Mouse (Mus musculus) regulatory T cell (primary cell): ENCODE measurements around the gene Rpl21.

ENCODE experiments used
- in situ Hi-C: fragments of 300-600 bp; cut with MboI, MseI; formaldehyde crosslinking; loops from one replicate; pipeline ENCODE4 v1.15.1; 2025; ENCODE audit warnings: high pct_unique_total_duplicates

The Rpl21 gene

DNA sequence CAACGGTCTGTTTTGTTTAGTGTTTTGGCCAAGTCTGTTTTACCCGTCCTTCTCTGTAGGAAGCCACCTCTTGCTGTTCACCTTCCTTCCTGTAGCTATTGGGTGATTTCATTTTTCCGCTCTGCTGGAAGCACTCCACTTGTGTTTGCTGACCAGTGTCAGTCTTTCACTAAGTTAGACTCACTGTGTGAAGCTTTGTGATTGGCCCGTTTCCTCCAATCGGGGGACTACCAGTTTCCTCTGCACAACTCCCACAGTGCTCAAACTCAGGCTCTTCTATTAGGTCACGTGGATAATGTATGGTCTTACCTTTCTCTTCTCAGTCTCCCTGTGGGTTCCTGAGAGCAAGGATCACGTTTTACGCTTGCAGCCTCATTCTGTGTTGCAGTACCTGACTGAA lies 3.2 kb upstream of the Rpl21 start:
- in situ Hi-C loops, result no loop called here

DNA sequence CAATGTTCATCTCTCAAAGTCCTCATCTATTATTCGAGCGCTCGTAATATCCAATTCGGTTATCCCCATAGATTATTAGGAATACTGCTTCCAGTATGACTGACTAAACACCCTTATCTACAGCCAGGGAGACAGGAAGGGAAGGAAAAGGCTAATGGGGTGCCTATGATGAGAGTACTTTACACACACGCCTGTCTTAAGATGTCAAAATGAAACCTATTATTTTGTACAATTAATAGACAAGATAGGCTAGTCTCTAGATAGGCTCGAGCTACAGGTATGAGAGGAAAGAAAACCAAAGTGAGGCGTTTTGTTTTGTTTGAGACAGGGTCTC lies 288 bp upstream of the Rpl21 start:
- in situ Hi-C loops, result loop anchor here (10.0 kb wide), 1 partner anchor 242 kb away; the partner anchor contains the start of genes Lnx2 and Polr1d

DNA sequence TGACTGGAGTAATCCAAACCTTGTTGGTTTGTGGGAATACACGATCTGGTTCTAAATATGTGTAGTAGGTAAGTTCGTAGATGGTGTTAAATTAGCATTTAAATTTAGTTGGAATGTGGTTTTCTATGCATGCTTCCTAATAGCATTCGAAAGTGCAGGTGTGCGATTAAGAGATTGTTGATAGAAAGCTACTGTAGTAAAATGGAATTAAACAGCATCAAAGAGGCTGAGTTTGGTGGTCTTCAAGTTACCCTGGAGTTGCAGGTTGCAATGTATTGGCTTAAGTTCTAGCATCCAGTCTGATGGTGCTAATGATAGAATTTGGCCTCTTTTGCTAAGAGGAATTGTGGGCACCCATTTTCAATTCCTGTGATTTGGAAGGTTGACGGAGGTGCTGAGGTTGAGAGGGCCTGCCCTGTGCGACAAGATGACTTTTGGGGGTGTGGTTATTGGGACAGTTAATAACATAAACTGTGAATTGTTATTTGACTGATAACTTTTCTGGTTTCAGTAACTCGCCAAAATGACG lies 1.0 kb downstream of the Rpl21 start:
- in situ Hi-C loops, result loop anchor here (10.0 kb wide), 1 partner anchor 241 kb away; the partner anchor contains the start of genes Lnx2 and Polr1d

DNA sequence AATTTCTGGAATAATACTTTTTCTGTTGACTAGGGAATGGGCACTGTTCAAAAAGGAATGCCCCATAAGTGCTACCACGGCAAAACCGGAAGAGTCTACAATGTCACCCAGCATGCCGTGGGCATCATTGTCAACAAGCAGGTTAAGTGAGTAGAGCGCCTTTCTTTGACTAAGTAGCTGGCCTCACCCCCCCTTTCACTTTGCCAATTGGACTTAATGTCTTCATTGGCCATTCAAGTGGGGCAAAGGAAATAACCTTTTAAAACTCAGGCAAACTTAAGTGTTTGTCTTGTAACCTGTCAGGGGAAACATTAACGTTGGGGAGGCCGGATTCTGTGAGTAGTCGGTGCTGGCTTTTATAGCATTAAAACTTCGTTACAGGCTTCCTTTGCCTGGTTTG lies 2.3 kb downstream of the Rpl21 start:
- in situ Hi-C loops, result loop anchor here (10.0 kb wide), 1 partner anchor 240 kb away; the partner anchor contains the start of genes Lnx2 and Polr1d

DNA sequence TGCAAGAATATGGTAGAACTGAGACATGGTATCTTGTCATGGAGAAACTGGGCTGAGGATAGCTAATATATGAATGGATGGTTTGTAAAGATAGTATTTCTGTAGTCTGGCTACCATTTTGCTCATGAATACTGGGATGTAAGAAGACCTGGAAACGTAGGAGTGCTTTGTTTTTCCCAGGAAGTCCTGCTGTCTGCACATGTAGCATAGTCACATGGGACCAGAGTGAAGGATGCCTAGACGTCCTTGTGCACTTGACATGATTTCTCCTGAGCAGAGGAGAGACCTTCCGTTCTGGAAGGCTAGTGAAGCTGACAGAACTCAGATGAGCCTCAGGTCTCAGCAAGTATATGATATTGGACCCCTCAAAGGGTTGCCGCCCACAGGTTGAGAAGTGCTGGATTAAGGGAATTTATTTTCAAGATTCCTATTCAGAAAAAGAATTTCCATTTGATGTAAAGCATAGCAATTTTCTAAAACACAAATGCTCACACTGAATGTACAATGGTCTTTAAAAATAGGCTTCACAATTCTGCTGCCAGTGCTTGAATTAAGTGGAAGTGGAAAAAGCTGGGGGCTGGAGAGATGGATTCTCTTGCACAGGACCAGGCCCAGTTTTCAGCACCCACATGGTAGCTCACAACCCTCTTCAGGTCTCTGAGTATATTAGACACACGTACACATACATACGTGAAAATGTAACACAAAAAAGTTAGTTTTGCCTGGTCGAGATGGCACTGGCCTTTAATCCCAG lies 5.5 kb downstream of the Rpl21 start:
- in situ Hi-C loops, result loop anchor here (10.0 kb wide), 1 partner anchor 237 kb away; the partner anchor contains the start of genes Lnx2 and Polr1d

DNA sequence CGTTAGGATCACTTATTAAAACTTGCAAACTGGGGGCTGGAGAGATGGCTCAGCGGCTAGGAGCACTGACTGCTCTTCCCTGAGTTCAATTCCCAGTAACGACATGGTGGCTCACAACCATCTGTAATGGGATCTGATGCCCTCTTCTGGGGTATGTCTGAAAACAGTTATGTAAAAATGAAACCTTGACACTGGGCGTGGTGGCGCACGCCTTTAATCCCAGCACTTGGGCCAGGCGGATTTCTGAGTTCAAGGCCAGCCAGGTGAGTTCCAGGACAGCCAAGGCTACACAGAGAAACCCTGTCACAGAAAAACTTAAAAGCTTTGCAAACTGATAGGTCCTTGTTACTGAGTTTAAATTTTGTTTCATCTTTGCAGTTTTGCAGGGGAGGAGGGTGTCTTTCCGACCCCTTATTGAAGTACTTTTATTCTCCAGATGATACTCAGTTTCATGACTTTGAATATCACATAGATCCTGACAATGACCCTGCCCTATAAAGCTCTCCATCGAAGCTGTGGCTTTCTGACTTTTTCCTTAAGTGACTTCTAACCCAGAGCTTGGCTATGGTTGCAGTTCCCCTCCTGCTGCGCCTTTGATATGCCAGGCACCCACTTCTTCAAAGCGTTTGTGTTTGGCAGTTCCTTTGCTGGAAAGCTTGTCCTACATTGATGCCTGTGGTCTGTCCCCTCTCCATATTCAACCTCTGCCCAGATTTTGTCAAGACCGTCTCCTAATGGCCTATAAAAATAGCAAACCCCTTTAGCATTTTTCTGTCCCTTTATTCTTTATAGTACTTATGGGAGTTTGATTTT lies 6.4 kb downstream of the Rpl21 start:
- in situ Hi-C loops, result loop anchor here (10.0 kb wide), 1 partner anchor 236 kb away; the partner anchor contains the start of genes Lnx2 and Polr1d

DNA sequence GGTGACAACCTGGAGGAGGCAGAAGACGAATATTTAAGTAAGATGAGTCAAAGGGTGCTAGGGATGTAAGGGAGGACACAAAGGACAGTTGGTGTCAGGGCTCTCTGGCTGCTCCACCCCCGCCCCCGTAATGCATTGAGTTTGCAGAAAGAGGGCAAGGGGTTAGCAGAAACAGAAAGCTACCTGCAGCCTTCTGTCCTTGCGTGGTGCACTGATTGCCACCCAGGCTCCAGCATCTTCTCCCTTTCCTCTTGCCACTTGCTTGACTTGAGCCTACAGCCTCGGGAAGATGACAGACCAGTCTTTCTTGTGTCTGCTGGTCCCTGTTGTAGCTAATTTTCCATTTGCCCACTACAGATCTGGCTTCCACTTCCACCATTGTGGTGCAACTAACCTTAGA lies 7.1 kb downstream of the Rpl21 start:
- in situ Hi-C loops, result loop anchor here (10.0 kb wide), 1 partner anchor 235 kb away; the partner anchor contains the start of genes Lnx2 and Polr1d

DNA sequence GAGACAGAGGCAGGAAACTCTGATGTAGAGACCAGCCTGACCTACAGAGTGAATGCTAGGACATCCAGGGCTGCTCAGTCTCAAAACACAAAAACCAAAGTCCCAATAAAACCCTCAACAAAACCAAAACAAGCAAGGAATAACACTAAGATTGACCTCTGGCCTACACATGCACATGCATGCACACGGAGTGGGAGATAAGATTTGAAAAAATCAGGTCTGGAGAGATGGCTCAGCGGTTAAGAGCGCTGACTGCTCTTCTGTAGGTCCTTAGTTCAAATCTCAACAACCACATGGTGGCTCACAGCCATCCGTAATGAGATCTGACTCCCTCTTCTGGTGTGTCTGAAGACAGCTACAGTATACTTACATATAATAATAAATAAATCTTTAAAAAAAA lies 7.7 kb downstream of the Rpl21 start:
- in situ Hi-C loops, result no loop called here

DNA sequence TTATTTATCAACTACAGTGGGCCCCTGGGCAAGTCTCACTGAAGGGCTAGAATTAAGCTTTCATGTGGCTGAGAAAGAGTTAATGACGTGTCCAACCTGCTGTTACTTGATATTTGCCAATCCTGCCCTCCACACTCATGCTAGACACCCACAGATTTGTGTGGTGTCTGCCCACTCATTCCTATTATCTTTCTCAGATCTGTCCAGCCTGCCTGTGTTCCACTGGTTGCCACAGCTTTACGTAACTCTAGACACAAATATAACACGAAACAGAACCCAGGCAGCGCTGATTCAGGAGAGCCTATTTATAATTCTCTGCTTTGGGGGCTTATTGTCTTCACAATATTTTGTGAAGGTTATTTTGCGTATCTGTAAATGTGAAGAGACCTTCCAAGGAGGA lies 8.6 kb downstream of the Rpl21 start:
- in situ Hi-C loops, result no loop called here

DNA sequence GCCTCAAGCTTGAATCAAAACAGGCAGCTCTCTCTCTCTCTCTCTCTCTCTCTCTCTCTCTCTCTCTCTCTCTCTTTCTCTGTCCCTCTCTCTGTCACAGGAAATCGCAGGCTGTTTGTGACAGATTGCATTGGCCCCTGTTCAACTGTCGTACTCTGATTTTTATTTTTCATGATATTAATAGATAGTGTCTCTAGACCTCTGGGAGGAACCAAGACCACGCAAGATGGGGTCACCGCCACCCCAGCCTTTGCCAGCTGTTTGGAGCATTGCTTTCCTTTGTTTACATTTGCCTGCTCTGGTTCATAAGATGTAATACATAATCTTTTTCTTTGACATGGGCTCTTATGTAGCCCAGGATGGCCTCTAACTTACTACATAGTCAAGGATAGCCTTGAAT lies 9.3 kb downstream of the Rpl21 start:
- in situ Hi-C loops, result no loop called here

DNA sequence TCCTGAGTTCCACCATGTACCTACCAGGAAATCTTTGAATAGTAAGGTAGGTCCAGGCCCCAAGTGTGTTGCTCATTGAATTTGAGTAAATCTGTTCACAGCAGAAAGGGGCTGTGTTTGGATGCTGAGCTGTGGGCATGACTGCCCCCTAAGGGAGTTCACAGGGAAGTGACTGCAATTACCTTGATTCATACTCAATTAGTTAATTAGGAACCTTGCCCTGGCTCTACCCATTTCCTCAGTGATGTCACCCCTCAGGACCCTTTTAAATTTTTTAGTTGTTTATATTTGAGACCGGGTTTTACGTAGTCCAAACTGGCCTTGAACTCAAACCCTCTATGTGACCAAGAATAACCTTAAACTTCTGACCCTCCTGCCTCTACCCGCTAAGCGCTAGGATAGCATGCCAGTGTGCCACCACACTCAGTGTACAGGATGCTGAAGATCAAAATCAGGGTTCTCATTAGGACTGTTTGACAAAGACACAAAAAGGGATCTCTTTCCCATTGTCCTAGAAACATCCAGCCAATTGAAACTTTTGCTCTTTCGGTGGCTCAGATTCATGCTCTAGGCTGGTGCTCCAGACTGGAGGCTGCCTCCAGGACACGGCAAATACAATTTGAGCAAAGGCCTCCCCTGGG lies 11.7 kb downstream of the Rpl21 start:
- in situ Hi-C loops, result no loop called here

DNA sequence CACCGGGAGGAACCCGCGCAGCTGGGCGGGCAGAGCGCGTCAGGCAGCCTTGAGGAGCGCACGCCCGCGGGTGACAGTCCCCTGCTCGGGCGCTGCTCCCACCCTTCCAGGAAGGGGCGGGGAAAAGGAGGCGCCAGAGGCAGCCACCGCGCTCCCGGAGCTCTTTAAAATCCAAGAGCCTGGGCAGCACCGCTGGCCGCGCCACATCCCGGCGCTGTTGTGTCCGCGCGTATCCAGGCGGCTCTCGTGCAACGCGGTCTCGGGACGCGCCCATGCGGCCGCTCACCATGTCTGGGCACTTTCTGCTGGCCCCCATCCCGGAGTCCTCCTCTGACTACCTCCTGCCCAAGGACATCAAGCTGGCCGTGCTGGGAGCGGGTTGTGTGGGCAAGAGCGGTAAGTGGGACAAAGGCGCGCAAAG lies 12.3 kb downstream of the Rpl21 start, which contains the start of gene Rasl11a:
Rasl11a (plus strand) TSS at position 127 of the 421 bp plus-strand sequence.
- in situ Hi-C loops, result no loop called here

DNA sequence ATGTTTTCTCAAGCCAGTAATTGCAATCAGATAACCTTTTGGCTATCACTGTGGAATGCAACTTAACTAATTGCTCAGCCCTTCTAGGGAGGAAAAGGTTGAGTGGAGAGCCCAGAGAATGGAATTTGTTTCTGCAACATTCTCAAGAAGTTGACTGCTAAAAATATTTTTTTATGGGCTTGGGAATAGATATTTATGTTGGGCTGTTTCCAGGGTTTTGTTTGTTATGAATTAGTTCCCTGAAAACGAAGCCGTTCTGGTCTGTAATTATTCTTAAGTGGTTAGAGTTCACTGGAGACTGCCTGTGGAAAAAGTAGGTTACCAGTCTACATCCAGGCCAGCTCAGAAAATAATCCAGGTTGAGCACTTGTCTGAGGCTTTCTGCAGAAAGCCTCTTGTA lies 13.8 kb downstream of the Rpl21 start:
- in situ Hi-C loops, result no loop called here

DNA sequence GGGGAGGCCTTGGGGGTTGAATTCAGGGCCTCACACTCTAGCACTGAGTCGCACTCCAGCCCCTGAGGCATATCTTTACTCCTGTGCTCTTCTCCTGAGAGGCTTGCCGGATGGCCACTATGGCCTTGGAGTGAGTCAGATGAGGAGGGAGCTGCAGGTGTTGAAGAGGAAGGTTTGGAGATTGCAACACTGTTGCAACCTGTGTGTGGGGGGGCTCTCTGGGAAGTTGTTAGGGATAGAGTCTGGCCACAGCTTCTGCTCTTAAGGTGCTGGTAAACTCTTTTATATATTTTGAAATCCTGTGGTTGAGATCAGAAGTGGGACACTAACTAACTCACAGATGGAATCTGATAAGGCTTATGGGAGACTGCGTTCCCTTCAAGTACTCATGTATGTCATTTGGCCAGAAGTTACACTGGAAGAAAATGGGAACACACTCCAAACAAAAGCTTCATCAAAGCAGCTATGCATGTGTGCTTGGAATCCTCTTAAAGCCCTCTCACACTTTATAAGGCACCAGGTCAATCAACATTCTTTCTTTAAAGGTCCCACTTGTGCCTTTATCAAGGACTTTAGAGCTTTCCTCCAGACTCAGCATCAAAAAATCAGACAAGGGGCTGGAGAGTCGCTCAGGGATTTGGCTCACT lies 16.4 kb downstream of the Rpl21 start:
- in situ Hi-C loops, result no loop called here

DNA sequence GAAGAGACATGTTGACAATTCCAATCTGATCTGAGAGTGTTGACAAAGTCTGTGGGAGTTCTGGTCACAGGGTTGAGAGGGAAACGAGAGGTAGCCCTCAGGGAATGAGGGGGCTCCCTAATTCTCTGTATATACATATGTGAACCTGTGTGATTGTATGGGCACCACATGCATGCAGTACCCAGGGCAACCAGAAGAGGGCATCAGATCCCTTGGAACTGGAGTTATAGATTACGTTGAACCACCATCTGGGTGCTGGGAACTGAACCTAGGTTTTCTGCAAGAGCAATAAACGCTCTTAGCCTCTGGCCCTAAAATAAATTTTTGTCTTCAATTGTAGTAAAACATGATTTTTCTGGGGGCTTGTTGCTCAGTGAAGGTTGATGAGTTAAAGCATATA lies 23.4 kb downstream of the Rpl21 start:
- in situ Hi-C loops, result no loop called here

DNA sequence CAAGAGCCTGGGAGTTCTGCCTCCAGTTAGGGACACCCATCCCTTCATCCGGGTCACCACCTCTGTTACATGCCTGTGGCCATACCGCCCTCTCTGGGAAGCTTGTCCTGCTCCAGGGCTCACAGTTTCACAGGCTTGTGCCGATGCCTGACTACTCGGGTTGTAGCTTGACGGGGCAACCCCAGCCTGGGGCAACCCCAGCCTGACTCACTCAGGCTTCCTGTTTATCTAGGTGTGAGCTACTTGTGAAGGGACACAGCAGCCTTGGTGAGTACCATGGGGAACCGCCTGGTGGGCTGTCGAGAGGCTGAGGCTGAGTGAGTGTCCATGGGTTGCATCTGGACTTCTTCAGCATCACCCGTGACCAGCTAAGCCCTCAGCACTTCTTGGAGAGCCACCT lies 24.9 kb downstream of the Rpl21 start:
- in situ Hi-C loops, result no loop called here

DNA sequence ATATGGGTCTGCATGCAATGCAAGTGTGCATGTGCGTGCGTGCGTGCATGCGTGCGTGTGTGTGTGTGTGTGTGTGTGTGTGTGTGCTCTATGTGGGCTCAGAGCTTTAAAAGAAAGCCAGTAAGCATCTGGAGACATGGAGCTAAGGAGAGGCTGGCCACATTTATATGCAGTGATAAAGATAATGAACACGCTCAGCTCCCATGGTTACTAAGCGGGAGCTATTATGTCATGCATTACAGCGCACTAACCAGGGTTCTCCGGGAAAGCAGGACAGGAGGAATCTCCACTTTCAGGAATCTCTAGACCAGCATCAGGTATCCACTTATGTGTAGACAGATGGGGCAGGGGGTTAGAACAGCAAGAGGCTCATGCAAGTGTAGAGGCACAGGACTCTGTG lies 26.1 kb downstream of the Rpl21 start:
- in situ Hi-C loops, result no loop called here

DNA sequence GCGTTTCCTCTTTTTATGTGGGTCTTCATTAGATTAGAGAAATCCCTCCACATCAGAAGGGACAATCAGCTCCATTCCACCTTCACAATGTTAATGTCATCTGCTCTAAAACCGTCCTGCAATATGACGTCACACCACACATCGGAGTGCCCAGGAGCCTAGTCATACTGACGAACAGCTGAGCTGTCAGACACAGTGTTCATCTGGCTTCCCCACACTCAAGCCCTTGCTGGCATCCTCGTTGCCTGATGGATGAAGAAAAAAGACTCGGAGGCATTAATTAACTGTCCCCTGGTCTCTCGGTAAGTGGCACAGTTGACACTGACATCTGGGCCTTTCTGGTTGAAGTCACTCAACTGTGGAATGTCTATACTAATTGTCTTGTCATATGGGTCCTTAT lies 26.6 kb downstream of the Rpl21 start:
- in situ Hi-C loops, result no loop called here

DNA sequence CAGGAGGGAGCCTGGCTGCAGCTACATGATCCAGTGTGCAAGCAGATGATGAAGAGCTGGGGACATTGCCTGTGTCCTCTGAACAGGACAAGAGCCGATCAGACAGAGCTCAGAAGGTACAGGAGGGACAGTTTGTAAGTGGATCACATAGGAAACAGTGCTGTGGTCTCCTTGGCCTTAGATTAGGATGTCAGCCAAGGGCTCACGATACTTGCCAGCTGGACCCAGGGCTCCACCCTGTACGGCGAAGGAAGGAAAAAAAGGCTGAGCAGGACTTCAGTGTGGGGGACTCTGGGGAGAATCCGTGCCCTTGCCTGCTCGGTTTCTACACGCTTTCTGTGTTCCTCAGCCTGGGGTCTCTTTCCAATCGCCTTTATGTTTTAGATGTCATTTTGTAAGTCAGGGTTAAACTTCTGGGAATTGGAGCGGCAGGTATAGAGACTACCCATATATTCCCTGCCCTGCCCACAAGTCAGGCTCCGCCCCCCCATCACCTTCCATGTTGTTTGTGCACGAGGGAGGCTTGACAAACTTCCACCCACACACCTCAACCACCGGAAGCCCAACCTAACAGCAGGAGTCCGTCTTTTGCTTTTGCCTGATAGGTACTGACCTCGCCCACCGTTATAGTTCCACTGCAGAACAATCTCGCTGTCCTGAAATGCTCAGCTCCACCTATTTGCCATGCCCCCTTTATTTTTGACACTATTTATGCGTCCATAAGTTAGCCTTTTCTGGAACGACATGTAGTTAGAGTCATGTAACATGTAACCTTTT lies 27.7 kb downstream of the Rpl21 start:
- in situ Hi-C loops, result no loop called here

DNA sequence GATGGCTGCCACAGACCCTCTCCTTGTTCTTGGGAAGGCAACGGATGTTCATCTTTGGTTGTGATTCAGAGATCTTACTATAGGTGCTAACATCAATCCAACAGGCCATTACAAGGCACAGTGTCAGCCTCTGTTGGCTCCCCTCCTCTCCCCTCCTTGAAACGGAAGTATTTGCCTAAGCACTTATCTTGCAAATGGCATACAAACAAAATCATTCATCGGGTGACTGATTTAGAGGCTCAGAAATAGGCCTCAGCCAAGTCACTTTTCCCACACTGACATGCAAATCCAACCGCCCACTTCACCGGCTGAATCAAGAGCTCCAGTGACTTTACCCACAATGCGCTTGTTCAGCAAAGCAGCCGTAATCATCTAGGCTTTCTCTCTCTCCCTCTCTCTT lies 28.9 kb downstream of the Rpl21 start:
- in situ Hi-C loops, result no loop called here

DNA sequence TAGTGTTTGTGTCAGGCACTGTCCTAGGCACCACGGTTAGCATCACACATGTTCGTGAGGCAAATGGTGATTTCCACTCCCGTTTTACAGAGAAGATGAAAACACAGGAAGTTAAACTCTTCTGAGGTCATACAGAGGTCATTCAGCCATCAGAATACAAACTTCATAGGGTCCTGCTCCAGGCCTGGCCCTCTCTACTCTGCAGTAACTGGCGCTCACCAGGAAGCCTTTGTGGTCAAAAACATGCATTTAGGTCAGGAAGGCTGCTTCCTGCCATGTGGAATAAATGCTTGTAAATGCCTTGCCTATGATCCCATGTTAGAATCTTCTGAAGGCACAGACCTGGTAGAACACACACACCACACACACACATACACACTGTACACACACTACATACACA lies 32.8 kb downstream of the Rpl21 start:
- in situ Hi-C loops, result no loop called here
